Mouse (Mus musculus) bone marrow macrophage, adult 2 months (primary cell): ENCODE measurements around the gene Stat1. TPM values are rescaled to one million over a fixed set of nuclear protein-coding genes. Genes with fewer than 3 reads are reported as not detected.

Experiments used
- H3K27ac ChIP-seq: 2 replicates; pipeline ENCODE4 v1.5.1; 2012; ENCODE audit warnings: low read depth, low read length; ENCODE audit not compliant: insufficient read depth
- H3K4me1 ChIP-seq: 2 replicates; pipeline ENCODE4 v1.6.1; 2012; ENCODE audit warnings: low read length; ENCODE audit not compliant: control insufficient read depth, insufficient read depth
- H3K4me3 ChIP-seq: 2 replicates; pipeline ENCODE4 v1.5.1; 2012; ENCODE audit warnings: mild to moderate bottlenecking, low read length, moderate library complexity; ENCODE audit not compliant: insufficient read depth
- CTCF ChIP-seq: IDR thresholded peaks from 2 replicates; pipeline ENCODE4 v1.5.1; 2012; ENCODE audit warnings: low read depth, mild to moderate bottlenecking, low read length, moderate library complexity
- POLR2A ChIP-seq: IDR thresholded peaks from 2 replicates; pipeline ENCODE4 v1.6.1; 2012; ENCODE audit warnings: mild to moderate bottlenecking, low read depth, low read length, borderline replicate concordance
- polyA plus RNA-seq: library from polyadenylated mRNA; stranded (reverse); fragments of >200 nt; gene quantifications from 2 replicates; pipeline ENCODE4 v1.2.4, GENCODE M21; 2012; ENCODE audit not compliant: missing spikeins, insufficient read depth, insufficient read length

Stat1 gene
- polyA plus RNA-seq, 1 experiment = 140 TPM

DNA sequence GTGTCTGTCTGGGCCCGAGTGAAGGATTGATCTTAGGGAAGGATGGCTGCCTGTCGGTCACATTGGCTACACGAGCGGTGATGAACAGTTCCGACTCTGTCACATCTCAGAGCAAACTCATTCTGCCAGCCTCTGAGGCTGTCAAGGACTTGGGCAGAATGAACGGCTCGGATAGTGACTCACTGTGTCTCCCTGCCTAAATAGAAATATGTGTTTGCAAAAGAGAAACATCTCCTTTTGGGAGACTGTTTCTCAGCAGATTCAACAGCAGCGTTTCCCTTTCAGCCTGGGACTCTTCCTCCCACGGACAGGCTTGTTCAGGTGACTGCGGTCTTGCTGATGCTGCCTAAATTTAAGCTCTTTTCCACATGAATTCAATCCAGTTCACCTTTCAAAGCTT is 37.1 kb downstream of the Stat1 start:
- no peak for TF ChIP-seq POLR2A
- TF ChIP-seq CTCF = no peak
- H3K4me3 ChIP-seq = no peak overlapping the region
- no peak overlapping the region for H3K27ac ChIP-seq
- peaks cover 14% of the 10 kb centered on the region for H3K4me1 ChIP-seq

DNA sequence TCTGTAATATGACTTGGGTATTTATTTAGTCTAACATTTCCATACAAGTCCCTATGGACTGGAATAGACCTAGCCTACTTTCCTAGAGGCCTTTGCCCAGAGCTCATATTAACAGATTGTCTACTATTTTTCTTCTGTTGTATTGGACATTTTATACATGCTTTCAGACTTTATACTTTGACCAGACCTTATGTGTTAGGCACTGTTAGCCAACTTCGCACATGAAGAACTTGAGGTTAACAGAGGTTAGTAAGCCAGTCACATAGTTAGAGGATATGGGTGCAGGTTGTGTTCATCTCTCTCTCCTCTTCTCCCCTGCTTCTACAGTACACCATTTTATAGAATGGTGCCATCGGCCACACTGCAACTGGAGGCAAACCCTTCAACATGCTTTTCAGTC is 38.8 kb downstream of the Stat1 start:
- Histone ChIP-seq H3K4me3 (no peak overlapping the region), H3K4me1 (peaks cover 14% of the 10 kb centered on the region), H3K27ac (no peak overlapping the region)
- TF ChIP-seq POLR2A (no peak), CTCF (no peak)

DNA sequence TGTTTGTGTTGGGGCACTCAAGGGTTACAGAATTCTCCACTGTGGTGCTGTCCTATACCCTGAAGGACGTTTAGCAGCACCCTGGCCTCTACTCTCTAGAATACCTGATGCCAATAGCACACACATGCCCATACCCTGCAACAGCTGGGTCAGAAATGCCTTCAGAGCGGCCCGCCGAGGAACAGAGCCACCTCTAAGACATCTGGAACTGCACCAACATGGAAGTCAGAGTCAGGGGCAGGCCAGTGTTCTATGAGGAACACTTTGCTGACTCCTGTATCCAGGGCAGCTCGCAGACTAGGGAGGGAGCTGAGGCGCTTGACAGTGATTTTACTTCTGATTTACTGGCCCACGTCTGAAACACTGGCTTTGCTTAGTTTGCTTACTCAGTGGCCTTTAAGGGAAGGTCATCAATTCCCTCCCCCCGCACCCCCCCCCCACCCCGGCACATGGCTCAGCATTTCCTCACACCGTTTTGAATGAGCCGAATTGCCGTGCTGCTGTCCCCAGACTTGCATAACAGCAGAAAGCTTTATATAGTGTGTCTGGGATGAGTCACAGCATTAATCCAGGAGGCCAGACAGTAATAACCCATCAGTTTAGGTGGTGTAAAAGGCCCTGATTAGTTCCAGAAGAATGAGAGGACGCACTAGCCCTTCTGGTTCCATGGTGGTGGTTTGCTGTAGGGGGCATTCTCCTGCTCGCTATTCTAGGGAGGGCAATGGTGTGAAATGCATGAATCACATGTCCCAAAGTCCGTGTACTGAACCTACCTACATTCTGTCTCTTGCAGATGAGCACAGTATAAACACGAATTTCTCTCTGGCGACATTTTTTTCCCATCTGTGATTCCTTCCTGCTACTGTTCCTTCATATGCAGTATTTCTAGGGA is 39.5 kb downstream of the Stat1 start:
- Histone ChIP-seq H3K4me1 (peaks cover 14% of the 10 kb centered on the region), H3K4me3 (no peak overlapping the region), H3K27ac (0 out of 2 replicates have a peak overlapping the region, but pooled peaks have one; percentile 14)
- TF ChIP-seq POLR2A (no peak), CTCF (no peak)

DNA sequence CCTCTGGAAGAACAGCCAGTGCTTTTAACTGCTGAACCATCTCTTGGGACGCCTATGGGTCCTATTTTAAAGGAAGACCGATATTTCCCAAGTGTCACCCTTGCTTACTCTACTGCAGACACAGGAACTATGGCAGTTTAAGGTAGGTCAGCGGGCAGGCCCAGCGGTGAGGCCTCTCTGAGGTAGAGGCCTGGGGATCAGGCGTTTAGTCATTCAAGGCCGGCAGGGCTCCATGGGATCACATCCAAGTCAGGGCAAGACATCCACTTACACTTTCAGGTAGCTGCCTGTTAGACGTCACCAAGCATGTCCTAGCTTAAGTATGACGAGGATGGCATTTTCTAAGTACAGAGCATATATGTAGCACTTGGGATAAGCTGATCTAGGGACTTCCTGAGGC is 41.9 kb downstream of the Stat1 start:
- TF ChIP-seq POLR2A (no peak), CTCF (no peak)
- Histone ChIP-seq H3K4me3 (no peak overlapping the region), H3K27ac (no peak overlapping the region), H3K4me1 (peaks cover 15% of the 10 kb centered on the region)

DNA sequence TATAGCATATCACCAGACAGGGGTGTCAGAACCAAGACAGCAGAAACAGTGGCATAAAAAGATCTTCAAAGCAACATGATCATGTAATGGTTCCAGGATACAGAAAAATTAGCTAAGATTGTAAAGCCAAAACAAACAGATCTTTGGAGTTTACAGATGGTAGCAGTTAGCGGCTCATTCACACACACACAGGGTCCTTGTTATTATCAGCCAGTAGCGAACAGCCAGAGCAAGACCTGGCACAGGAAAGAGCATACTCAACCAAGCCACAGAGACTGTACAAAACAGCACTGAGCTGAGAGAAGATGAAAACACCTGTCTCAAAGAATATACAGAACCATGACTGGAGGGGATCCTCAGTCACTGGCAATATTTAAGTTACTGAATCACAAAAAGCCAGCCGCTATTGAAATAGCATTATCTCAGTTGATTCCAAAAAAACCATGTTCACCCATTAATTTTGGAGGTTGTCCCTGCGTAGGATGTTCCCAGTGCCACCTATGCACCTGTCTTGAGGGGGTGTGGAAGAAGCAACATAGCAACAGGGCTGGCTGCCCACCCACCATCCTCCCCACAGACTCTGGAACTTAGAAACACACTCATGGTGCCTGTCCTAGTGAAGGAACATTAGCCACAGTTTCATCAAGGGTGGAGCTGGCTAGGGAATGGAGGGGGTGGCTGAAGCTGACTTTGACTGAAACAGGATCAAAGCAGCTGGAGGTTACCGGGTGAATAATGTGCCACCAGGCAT is 44.6 kb downstream of the Stat1 start:
- Histone ChIP-seq H3K27ac (no peak overlapping the region), H3K4me3 (no peak overlapping the region), H3K4me1 (peaks cover 17% of the 10 kb centered on the region)
- TF ChIP-seq CTCF (no peak), POLR2A (no peak)

DNA sequence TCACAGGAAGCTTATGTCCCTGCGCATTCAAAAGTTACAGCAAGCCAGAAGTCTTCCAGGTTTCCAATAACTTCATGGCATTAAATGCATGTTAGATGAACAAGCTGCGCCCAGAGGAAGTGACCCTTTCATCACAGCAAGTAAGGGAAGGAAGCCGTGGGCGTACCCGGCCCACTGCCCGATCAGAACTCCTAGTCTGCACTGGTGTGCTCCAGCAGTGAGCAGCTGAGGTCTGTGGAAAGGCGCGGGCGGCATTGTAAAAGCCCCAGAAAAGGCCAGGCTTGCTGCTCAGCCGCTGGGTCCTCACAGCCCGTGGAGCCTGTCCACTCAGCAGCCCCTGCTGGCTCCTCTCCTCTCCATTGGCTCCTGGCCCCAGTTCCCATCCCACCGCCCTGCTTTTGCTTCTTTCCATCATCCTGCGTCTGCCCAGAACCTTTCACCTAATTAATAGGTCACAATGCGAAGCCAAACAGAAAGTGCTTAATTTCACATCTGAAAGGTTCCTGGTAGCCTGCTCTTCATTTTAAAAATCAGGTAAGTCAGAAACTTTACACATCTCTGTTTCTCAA is 47.5 kb downstream of the Stat1 start:
- TF ChIP-seq CTCF (no peak), POLR2A (no peak)
- Histone ChIP-seq H3K27ac (no peak overlapping the region), H3K4me3 (no peak overlapping the region), H3K4me1 (peaks cover 8% of the 10 kb centered on the region; the same call in 1 of the 2 replicates)

DNA sequence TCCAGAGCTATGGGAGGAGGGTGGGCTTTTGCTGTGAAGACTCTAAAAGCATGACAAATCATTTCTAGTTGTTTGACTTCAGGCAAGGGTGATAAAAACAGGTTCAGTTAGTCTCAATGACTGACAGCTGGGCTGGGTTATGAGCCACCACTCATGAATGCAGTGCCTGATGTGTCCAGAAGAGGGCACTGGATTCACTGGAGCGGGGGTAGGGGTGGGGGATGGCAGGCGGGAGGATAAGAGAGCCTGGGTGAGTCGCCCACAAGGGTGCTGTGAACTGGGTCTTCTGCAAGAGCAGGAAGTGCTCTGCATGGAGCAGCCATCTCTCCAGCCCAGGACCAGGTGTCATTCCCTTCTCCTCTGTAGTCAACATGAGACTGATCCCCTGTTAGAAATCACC is 50.8 kb downstream of the Stat1 start:
- Histone ChIP-seq H3K4me1 (peaks cover 8% of the 10 kb centered on the region; the same call in 1 of the 2 replicates), H3K4me3 (no peak overlapping the region), H3K27ac (no peak overlapping the region)
- TF ChIP-seq CTCF (peak; percentile 48; the same call in 1 of the 2 replicates), POLR2A (no peak)

DNA sequence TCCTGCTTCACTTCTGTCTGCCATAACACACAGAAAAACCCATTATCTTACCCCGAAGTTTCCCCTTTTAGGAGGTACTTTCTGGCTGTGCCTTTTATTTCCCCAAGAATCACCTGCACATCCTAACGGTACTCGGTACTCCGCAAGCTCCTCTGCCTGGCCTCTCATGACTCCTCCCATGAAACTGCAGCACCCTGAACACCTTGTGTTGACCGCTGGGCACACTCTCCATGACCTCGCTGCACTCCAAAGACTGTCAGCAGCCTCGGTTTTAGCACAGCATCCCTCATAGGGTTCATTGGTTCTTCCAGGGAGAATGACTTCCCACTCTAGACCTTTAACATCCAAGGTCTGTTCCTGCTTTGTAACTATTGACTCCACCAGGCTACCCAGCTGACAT is 51.5 kb downstream of the Stat1 start:
- Histone ChIP-seq H3K27ac (no peak overlapping the region), H3K4me3 (no peak overlapping the region), H3K4me1 (peaks cover 8% of the 10 kb centered on the region; the same call in 1 of the 2 replicates)
- TF ChIP-seq CTCF (no peak), POLR2A (no peak)

DNA sequence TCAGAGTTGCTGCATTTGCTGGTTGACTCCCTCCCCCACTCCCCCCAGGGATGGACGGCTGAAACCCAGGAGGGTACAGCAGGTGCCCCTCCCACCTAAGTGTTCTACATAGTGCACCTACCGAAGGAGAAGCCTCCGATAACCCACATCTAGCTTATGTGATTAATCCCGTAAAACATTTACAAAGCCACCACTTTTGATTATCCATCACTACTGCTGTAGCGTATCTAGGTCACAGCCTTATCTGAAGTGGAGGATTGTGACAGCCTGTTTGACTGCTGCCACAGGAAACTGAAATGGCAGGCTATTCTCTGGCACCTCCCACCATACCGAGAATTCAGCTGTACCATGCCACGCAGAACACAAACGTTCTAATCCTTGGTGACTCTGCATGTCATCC is 52.0 kb downstream of the Stat1 start:
- TF ChIP-seq POLR2A (no peak), CTCF (no peak)
- Histone ChIP-seq H3K4me3 (no peak overlapping the region), H3K4me1 (peaks cover 6% of the 10 kb centered on the region; the same call in 1 of the 2 replicates), H3K27ac (no peak overlapping the region)
